Mouse (Mus musculus): ENCODE measurements around the gene Reep6.

DNA sequence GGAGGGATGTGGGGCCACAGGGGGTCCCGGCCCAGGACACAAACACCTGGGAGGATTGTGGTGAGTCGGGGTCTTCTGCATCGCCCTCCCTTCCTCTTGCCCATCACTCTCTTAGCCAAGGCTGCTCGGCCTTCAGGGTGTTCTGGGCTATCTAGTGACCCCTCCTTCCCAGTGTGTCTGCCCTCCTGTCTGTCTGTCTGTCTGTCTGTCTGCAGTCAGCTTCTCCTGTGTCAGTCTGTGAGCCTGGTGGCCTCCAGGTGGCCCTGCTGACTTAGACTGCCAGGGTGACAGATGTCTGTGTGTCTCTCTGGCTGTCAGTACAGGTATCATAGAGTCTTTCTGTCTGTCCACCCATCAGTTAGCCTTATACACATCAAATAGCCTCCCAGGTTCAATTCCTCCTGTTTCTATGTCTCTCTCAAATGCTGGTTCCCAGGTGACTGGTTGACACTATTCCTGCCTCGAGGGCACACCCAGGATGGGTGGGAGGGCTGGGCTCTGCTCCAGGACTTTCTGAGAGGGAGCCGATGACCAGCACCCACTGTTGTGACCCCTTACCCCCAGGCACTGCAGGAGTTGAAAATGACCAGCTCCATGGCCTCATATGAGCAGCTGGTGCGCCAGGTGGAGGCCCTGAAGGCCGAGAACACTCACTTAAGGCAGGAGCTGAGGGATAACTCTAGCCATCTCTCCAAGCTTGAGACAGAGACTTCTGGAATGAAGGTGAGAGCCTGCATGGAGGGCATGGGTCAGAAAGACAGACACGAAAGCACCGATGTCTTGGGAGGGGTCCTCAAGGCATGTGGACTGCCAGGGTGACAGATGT, 28.3 kb upstream of the Reep6 start:
- TF ChIP-seq CTCF (IDR thresholded peaks at IDR 0.05; ENCODE audit: borderline replicate concordance, insufficient read depth, low read length) (no peak), POLR2A (IDR thresholded peaks at IDR 0.05; ENCODE audit: low read depth, low read length) (no peak)

All from embryonic fibroblast, embryonic 13.5 days (primary cell).